In the genomic region with DNA sequence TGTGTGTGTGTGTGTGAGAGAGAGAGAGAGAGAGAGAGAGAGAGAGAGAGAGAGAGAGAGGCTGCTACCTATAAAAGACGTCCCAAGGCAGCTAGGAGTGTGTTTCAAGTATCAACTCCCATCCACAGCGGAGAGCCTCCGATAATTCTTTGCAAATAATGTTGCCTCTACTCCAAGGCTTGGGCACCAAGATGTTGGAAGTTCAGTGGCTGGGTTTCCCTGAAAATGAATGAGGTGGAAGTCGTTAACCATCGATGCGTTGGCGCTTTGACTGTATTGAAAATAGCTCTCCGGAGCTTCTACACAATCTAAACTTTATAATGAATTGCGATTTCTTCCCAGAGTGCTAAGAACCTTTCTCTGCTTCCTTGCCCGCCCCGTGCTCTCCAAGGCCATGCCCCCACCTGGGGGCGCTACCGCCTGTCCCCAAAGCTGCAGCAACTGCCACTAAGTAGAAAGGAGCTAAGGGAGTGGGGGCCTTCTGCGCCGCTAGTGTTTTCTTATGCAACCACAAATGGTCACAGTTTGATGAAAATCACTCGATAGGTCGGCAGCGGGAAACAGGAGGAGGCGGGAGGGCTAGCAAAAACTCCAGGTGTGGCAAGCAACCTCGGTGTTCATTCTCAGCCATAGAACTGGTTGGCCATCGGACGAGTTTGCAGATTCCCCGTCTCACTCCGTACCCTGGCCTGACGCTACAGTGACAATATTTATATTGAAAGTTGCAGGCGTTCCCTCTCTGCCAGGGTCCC, we compare ENCODE assay signal across 9 mouse cellular contexts. TPM values are rescaled to one million over a fixed set of nuclear protein-coding genes. Genes with fewer than 3 reads are reported as not detected.
DNase-seq lines count a peak whose midpoint lies in the region; ATAC-seq and TF ChIP-seq lines count a peak whose summit lies in the region.
"Had no signal": no experiment of that assay in that cellular context is flagged by ENCODE, and none has a peak within 500 bp of the region (broad histone marks: within the 10 kb centered on the region; RNA-seq: fewer than 3 reads in every experiment).

No protein-coding gene starts in this region.

- H3K9me3 ChIP-seq in forebrain, embryonic 11.5 days (ENCODE audit: control insufficient read depth, low read length), result no peaks in the 10 kb centered on the region
- H3K9me3 ChIP-seq in liver, embryonic 11.5 days (ENCODE audit: control insufficient read depth, low read length), result no peaks in the 10 kb centered on the region
- H3K9me3 ChIP-seq in stomach, embryonic 16.5 days (replicated peaks; ENCODE audit: control insufficient read depth, low read length), result no peaks in the 10 kb centered on the region

- H3K9ac ChIP-seq in forebrain, embryonic 11.5 days (ENCODE audit: low read length), result peak overlapping the region; percentile 43
- H3K9ac ChIP-seq in liver, embryonic 11.5 days (ENCODE audit: low read depth, low read length), result no peak overlapping the region
- peak overlapping the region; percentile 6; the same call in 1 of the 2 replicates for H3K9ac ChIP-seq in stomach, embryonic 16.5 days (ENCODE audit: low read length)

- H3K4me2 ChIP-seq in forebrain, embryonic 11.5 days (ENCODE audit: low read depth, low read length, severe bottlenecking), result peak overlapping the region; percentile 61
- peak overlapping the region; percentile 51 for H3K4me2 ChIP-seq in liver, embryonic 11.5 days
- peak overlapping the region; percentile 48 for H3K4me2 ChIP-seq in stomach, embryonic 16.5 days (ENCODE audit: low read depth, low read length)

- no peak for TF ChIP-seq POLR2A in brain, embryonic 14.5 days (IDR thresholded peaks at IDR 0.05; ENCODE audit: borderline replicate concordance, extremely low read depth, insufficient read depth, insufficient read length, poor library complexity, severe bottlenecking)

- H3K4me3 ChIP-seq in forebrain, embryonic 11.5 days (ENCODE audit: low read depth, low read length), result peak overlapping the region; percentile 50
- H3K4me3 ChIP-seq in liver, embryonic 11.5 days (ENCODE audit: low read depth, low read length), result peak overlapping the region; percentile 32
- H3K4me3 ChIP-seq in stomach, embryonic 16.5 days (replicated peaks; ENCODE audit: low read length), result peak overlapping the region; percentile 28

- peak; percentile 60 for DNase-seq in layer of hippocampus, adult 11-12 months (ENCODE audit: low spot score)
- no peak for DNase-seq in layer of hippocampus, adult 9-10 months (ENCODE audit: low spot score)
- DNase-seq in brain, embryonic 14.5 days (ENCODE audit: low read depth), result peak; percentile 81
- peak; percentile 78 for DNase-seq in forebrain, embryonic 11.5 days (ENCODE audit: low spot score)
- no peak for DNase-seq in liver, embryonic 11.5 days (ENCODE audit: low spot score)
- no peak for DNase-seq in lung, postnatal 14 days
- DNase-seq in adrenal gland, adult 18-20 months (ENCODE audit: low spot score in 2 of 2), result no peak

- H3K27me3 ChIP-seq in forebrain, embryonic 11.5 days (ENCODE audit: control insufficient read depth, insufficient read depth, low read length), result peaks cover 95% of the 10 kb centered on the region
- H3K27me3 ChIP-seq in liver, embryonic 11.5 days (replicated peaks; ENCODE audit: control insufficient read depth, insufficient read depth, low read length), result peaks cover 100% of the 10 kb centered on the region
- peaks cover 99% of the 10 kb centered on the region for H3K27me3 ChIP-seq in stomach, embryonic 16.5 days (ENCODE audit: control insufficient read depth, insufficient read depth, low read length)

- whole genome bisulfite sequencing in forebrain, embryonic 11.5 days, result under 1% methylated on average over 26 of the region's 26 CpGs
- 1% methylated on average over 26 of the region's 26 CpGs for WGBS in liver, embryonic 11.5 days
- WGBS in stomach, embryonic 16.5 days, result 2% methylated on average over 26 of the region's 26 CpGs

- H3K4me1 ChIP-seq in forebrain, embryonic 11.5 days (replicated peaks; ENCODE audit: control insufficient read depth, insufficient read depth, low read length), result peaks cover 51% of the 10 kb centered on the region; the same call in 1 of the 2 replicates
- peaks cover 5% of the 10 kb centered on the region for H3K4me1 ChIP-seq in liver, embryonic 11.5 days (replicated peaks; ENCODE audit: control insufficient read depth, insufficient read depth, low read length)
- peaks cover 11% of the 10 kb centered on the region for H3K4me1 ChIP-seq in stomach, embryonic 16.5 days (ENCODE audit: control insufficient read depth, insufficient read depth, low read length)

- no peaks in the 10 kb centered on the region for H3K36me3 ChIP-seq in forebrain, embryonic 11.5 days (ENCODE audit: control insufficient read depth, insufficient read depth, low read length)
- H3K36me3 ChIP-seq in liver, embryonic 11.5 days (ENCODE audit: control insufficient read depth, insufficient read depth, low read length), result no peaks in the 10 kb centered on the region
- no peaks in the 10 kb centered on the region for H3K36me3 ChIP-seq in stomach, embryonic 16.5 days (ENCODE audit: control insufficient read depth, insufficient read depth, low read length)

- peak overlapping the region; percentile 66 for H3K27ac ChIP-seq in forebrain, embryonic 11.5 days (ENCODE audit: low read depth, low read length)
- no peak overlapping the region for H3K27ac ChIP-seq in liver, embryonic 11.5 days (ENCODE audit: low read depth, low read length)
- no peak overlapping the region for H3K27ac ChIP-seq in stomach, embryonic 16.5 days (ENCODE audit: low read length)
- H3K27ac ChIP-seq: macrophage had no signal

- peak; percentile 11; the same call in 1 of the 2 replicates for ATAC-seq in forebrain, embryonic 11.5 days (replicated peaks; ENCODE audit: low FRiP score)
- ATAC-seq in liver, embryonic 11.5 days (replicated peaks; ENCODE audit: low FRiP score), result no peak
- no peak for ATAC-seq in stomach, embryonic 16.5 days (ENCODE audit: insufficient read depth, low FRiP score)

- peak; percentile 46; the same call in 1 of the 2 replicates for TF ChIP-seq CTCF in brain, embryonic 14.5 days (IDR thresholded peaks at IDR 0.05; ENCODE audit: borderline replicate concordance, extremely low read depth, insufficient read depth, insufficient read length)

RNA-seq across cellular contexts. Expression of a gene that starts 0.6 kb away (rescaled TPM):
- 25.1 and 26.7 TPM in 2 replicates for polyA plus RNA-seq in brain, embryonic 14.5 days (2012; rRNA removed)
- polyA plus RNA-seq in forebrain, embryonic 11.5 days (2014; fragmentation: Nextera tagmentation; extraction: Ambion mirVana), result 20.3 and 27.4 TPM in 2 replicates
- not detected in 2 replicates for polyA plus RNA-seq in liver, embryonic 11.5 days (2014; fragmentation: Nextera tagmentation; extraction: Ambion mirVana)
- polyA plus RNA-seq in stomach, embryonic 16.5 days (2015; fragmentation: Nextera tagmentation; extraction: Ambion mirVana), result not detected in 2 replicates
- total RNA-seq in adrenal gland, adult 18-20 months (2021), result not detected
- polyA plus RNA-seq: macrophage had no signal

RNA-seq across cellular contexts. Expression of a gene that starts 44.9 kb away (rescaled TPM):
- polyA plus RNA-seq in brain, embryonic 14.5 days (2012; rRNA removed), result 47.7 and 61.3 TPM in 2 replicates
- 9.0 and 12.3 TPM in 2 replicates for polyA plus RNA-seq in forebrain, embryonic 11.5 days (2014; fragmentation: Nextera tagmentation; extraction: Ambion mirVana)
- polyA plus RNA-seq in liver, embryonic 11.5 days (2014; fragmentation: Nextera tagmentation; extraction: Ambion mirVana), result not detected in 2 replicates
- 0.08 and 0.14 TPM in 2 replicates for polyA plus RNA-seq in stomach, embryonic 16.5 days (2015; fragmentation: Nextera tagmentation; extraction: Ambion mirVana)
- under 1 TPM; 0.50 to 0.80 TPM for total RNA-seq in adrenal gland, adult 18-20 months (2021)
- polyA plus RNA-seq: macrophage had no signal

Comparison
In these comparisons a context has a peak if more than half of its experiments do, and no peak if none do; other contexts are left out.
1. DNase-seq: peak in layer of hippocampus, adult 11-12 months (single experiment), brain, embryonic 14.5 days (single experiment) and forebrain, embryonic 11.5 days (single experiment); none in layer of hippocampus, adult 9-10 months (single experiment), liver, embryonic 11.5 days (single experiment), lung, postnatal 14 days (single experiment) and adrenal gland, adult 18-20 months (0 of 2).
2. RNA of a gene that starts 0.6 kb away (polyA plus RNA-seq): 25.1 to 26.7 TPM in brain, embryonic 14.5 days and 20.3 to 27.4 TPM in forebrain, embryonic 11.5 days; not detected in liver, embryonic 11.5 days and not detected in stomach, embryonic 16.5 days; every median in the first group is over 10 times any median in the second.
3. Peak in every context shown above with its lines, with median percentiles within 50 percentile points of each other: H3K4me2 ChIP-seq and H3K4me3 ChIP-seq.